Mouse (Mus musculus): ENCODE results near the gene Ctu2. TPM values are rescaled to one million over a fixed set of nuclear protein-coding genes. Genes with fewer than 3 reads are reported as not detected.

Ctu2 gene
- total and polyA plus RNA-seq, 3 experiments = 23.8 to 63.1 (median 40.4) TPM

GRCm38 (mm10) chr8:122432443-122433268, 43.3 kb upstream of the Ctu2 start, which contains the start of gene Cyba (continued):
- peak; percentile 28; the same call in 1 of the 2 replicates for TF ChIP-seq CHD1 (IDR thresholded peaks at IDR 0.05; ENCODE audit: low read depth, low read length)

GRCm38 (mm10) chr8:122433269-122433905, 42.6 kb upstream of the Ctu2 start:
- Histone ChIP-seq H3K79me2 (replicated peaks; ENCODE audit: control insufficient read depth, extremely low read depth, insufficient read depth, poor library complexity, severe bottlenecking) (peaks cover 32% of the 10 kb centered on the region), H3K9me3 (replicated peaks; ENCODE audit: low read length) (peaks cover 7% of the 10 kb centered on the region), H3K9ac (ENCODE audit: insufficient read depth, low read depth) (peak overlapping the region; percentile 76), H3K4me3 (replicated peaks in 1 of 3; ENCODE audit: low read depth in 2 of 3, low read length in 2 of 3, poor library complexity in 1 of 3) (peak overlapping the region; percentile 32 to 85 (median 83)), H3K36me3 (replicated peaks in 1 of 2; ENCODE audit: control insufficient read depth in 1 of 2, insufficient read depth in 1 of 2, low read length in 1 of 2) (peaks cover 30 to 63% of the 10 kb centered on the region in 2 experiments), H3K4me2 (ENCODE audit: insufficient read depth, low read depth, poor library complexity, severe bottlenecking) (peak overlapping the region; percentile 59), H3K27ac (ENCODE audit: insufficient read depth, low read depth) (peak overlapping the region; percentile 98), H3K27me3 (replicated peaks) (no peaks in the 10 kb centered on the region), H3K4me1 (ENCODE audit: control insufficient read depth in 1 of 2, insufficient read depth in 2 of 2) (peaks cover 24 to 52% of the 10 kb centered on the region in 2 experiments)
- DNase-seq (ENCODE audit: extremely low read depth) = no peak
- in situ Hi-C loops (cut with MboI; ENCODE audit: low pct_ligation_motif_present, low pct_unique_long_range_greater_than_20kb, low sequenced_read_pairs) = loop anchor here (25.0 kb wide), 1 partner anchor 846 kb away; the partner anchor contains the start of genes Fbxo31 and Map1lc3b
- dilution Hi-C loops (cut with MboI; ENCODE audit: extremely low pct_ligation_motif_present, extremely low pct_unique_long_range_greater_than_20kb, low sequenced_read_pairs) = no loop called here
- TF ChIP-seq RAD21 (IDR thresholded peaks at IDR 0.05; ENCODE audit: low read depth, low read length) (peak; percentile 85), SIN3A (IDR thresholded peaks at IDR 0.05; ENCODE audit: low read length) (peak; percentile 91), PAX5 (IDR thresholded peaks at IDR 0.05; ENCODE audit: low read length) (no peak), ZNF384 (IDR thresholded peaks at IDR 0.05; ENCODE audit: low read depth, low read length) (no peak), NRF1 (IDR thresholded peaks at IDR 0.05; ENCODE audit: low read depth, low read length) (peak; percentile 44; the same call in 1 of the 2 replicates), NELFE (IDR thresholded peaks at IDR 0.05; ENCODE audit: low read depth, low read length) (no peak; the same call in 1 of the 2 replicates), ZKSCAN1 (IDR thresholded peaks at IDR 0.05; ENCODE audit: borderline replicate concordance, low read depth, low read length) (no peak), MAX (IDR thresholded peaks at IDR 0.05; ENCODE audit: low read length) (no peak; the same call in 1 of the 2 replicates), MXI1 (IDR thresholded peaks at IDR 0.05; ENCODE audit: low read depth, low read length) (no peak; the same call in 1 of the 2 replicates), CTCF (conservative IDR thresholded peaks at IDR 0.05 in 1 of 2, IDR thresholded peaks at IDR 0.05 in 1 of 2; ENCODE audit: low read depth in 2 of 2, low read length in 2 of 2) (peak in 1 of 2 experiments; percentile 82; a peak in 3 of 4 replicates), TBP (conservative IDR thresholded peaks at IDR 0.05; ENCODE audit: low read depth, low read length) (no peak; the same call in 1 of the 2 replicates), ELF1 (IDR thresholded peaks at IDR 0.05; ENCODE audit: low read depth, low read length) (peak; percentile 85), CHD2 (IDR thresholded peaks at IDR 0.05; ENCODE audit: low read length) (peak; percentile 16; the same call in 1 of the 2 replicates), GABPA (IDR thresholded peaks at IDR 0.05; ENCODE audit: insufficient replicate concordance, low read depth, low read length) (no peak), ETS1 (conservative IDR thresholded peaks at IDR 0.05; ENCODE audit: low read depth, low read length) (no peak), KAT2A (IDR thresholded peaks at IDR 0.05; ENCODE audit: insufficient replicate concordance, low read length) (no peak), E2F4 (IDR thresholded peaks at IDR 0.05; ENCODE audit: insufficient replicate concordance, low read depth, low read length) (no peak), USF2 (conservative IDR thresholded peaks at IDR 0.05; ENCODE audit: low read depth, low read length) (no peak), ZMIZ1 (IDR thresholded peaks at IDR 0.05; ENCODE audit: low read depth, low read length) (no peak), EP300 (IDR thresholded peaks at IDR 0.05; ENCODE audit: low read length) (no peak), POLR2A (IDR thresholded peaks at IDR 0.05; ENCODE audit: low read depth, low read length) (no peak), BHLHE40 (IDR thresholded peaks at IDR 0.05; ENCODE audit: low read depth, low read length) (no peak), MAFK (IDR thresholded peaks at IDR 0.05; ENCODE audit: insufficient replicate concordance, low read length) (peak; percentile 5; the same call in 1 of the 2 replicates), JUND (conservative IDR thresholded peaks at IDR 0.05; ENCODE audit: low read depth, low read length) (no peak; the same call in 1 of the 2 replicates), RCOR1 (conservative IDR thresholded peaks at IDR 0.05; ENCODE audit: low read depth, low read length) (peak; percentile 8; the same call in 1 of the 2 replicates), SMC3 (IDR thresholded peaks at IDR 0.05; ENCODE audit: low read depth, low read length) (peak; percentile 67), CHD1 (IDR thresholded peaks at IDR 0.05; ENCODE audit: low read depth, low read length) (no peak), POLR2AphosphoS2 (IDR thresholded peaks at IDR 0.05; ENCODE audit: low read depth, low read length) (no peak), MYC (IDR thresholded peaks at IDR 0.05; ENCODE audit: low read depth, low read length) (no peak; the same call in none of the 2 replicates), TCF12 (IDR thresholded peaks at IDR 0.05; ENCODE audit: low read depth, low read length) (no peak), JUN (IDR thresholded peaks at IDR 0.05; ENCODE audit: insufficient read depth, low read depth, low read length) (no peak), IRF4 (IDR thresholded peaks at IDR 0.05; ENCODE audit: low read depth, low read length) (peak; percentile 77), ZC3H11A (IDR thresholded peaks at IDR 0.05; ENCODE audit: low read depth, low read length) (peak; percentile 13; the same call in 1 of the 2 replicates), MAZ (IDR thresholded peaks at IDR 0.05; ENCODE audit: low read depth, low read length) (peak; percentile 94)

Measured in CH12.LX (cell line).